Mouse (Mus musculus): ENCODE results near the gene Hoxc8. TPM values are rescaled to one million over a fixed set of nuclear protein-coding genes. Genes with fewer than 3 reads are reported as not detected.

Hoxc8 gene
- polyA plus RNA-seq, 1 experiment from 2014 or later = not detected

DNA sequence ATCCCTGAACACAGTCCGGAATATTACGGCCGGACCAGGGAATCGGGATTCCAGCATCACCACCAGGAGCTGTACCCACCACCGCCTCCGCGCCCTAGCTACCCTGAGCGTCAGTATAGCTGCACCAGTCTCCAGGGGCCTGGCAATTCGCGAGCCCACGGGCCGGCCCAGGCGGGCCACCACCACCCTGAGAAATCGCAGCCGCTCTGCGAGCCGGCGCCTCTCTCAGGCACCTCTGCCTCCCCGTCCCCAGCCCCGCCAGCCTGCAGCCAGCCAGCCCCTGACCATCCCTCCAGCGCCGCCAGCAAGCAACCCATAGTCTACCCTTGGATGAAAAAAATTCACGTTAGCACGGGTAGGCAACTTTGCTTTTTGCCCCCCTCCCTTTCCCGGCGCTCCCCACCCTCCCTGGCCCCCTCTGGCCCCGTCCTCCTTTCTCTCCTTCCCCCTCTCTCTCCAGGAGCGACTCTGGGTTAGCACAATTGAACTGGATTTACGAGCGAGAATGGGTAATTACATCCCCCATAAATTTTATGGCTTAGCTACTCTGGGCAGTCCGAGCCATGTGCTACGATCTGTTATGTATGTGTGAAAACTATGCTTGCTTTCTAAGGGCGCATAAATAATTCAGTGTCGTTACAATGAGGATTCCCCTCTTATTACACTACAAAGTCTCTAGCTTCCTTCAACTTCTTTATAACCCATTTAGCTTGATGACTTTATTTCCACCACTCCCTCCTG, 44.6 kb downstream of the Hoxc8 start:
- H3K4me2 ChIP-seq (ENCODE audit: low read length) = peak overlapping the region; percentile 7; the same call in 1 of the 2 replicates
- no peak overlapping the region for H3K4me3 ChIP-seq (replicated peaks; ENCODE audit: low read length)
- no peak overlapping the region for H3K9ac ChIP-seq (replicated peaks; ENCODE audit: low read depth, low read length)
- H3K9me3 ChIP-seq (ENCODE audit: control insufficient read depth, low read length) = no peaks in the 10 kb centered on the region
- no peaks in the 10 kb centered on the region for H3K36me3 ChIP-seq (ENCODE audit: control insufficient read depth, insufficient read depth)
- 1% methylated on average over 34 of the region's 34 CpGs for WGBS
- H3K27ac ChIP-seq (ENCODE audit: low read length) = no peak overlapping the region
- ATAC-seq = no peak
- no peaks in the 10 kb centered on the region for H3K4me1 ChIP-seq (replicated peaks; ENCODE audit: control insufficient read depth, insufficient read depth, low read length)
- peaks cover 93% of the 10 kb centered on the region for H3K27me3 ChIP-seq (replicated peaks; ENCODE audit: control insufficient read depth, insufficient read depth, low read length)

DNA sequence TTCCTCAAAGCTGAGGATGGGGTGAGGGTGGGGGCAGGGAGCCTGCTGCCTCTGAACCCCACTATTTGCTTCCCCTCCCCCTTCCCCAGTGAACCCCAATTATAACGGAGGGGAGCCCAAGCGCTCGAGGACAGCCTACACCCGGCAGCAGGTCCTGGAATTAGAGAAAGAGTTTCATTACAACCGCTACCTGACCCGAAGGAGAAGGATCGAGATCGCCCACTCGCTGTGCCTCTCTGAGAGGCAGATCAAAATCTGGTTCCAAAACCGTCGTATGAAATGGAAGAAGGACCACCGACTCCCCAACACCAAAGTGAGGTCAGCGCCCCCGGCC, 45.1 kb downstream of the Hoxc8 start:
- Histone ChIP-seq H3K4me3 (replicated peaks; ENCODE audit: low read length) (no peak overlapping the region), H3K27ac (ENCODE audit: low read length) (no peak overlapping the region), H3K27me3 (replicated peaks; ENCODE audit: control insufficient read depth, insufficient read depth, low read length) (peaks cover 93% of the 10 kb centered on the region)

DNA sequence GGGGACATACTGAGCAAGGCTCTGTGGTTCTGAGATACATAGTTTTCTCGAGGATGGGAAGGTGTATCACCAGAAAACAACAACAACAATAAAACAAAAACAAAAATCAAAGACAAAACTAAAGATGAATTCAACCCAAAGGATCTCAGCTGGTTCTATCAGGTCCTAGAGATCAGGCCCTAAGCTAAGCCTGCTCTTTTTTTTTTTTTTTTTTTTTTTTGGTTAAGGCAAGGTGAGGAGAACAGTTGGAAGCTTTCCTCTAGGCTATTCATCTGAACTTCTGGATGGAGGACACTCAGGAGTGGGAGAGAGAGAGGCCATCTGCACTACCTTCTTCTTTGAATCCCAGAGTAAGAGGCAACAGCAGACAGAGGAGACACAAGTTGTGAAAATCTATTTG, 47.2 kb downstream of the Hoxc8 start:
- Histone ChIP-seq H3K9ac (replicated peaks; ENCODE audit: low read depth, low read length) (no peak overlapping the region), H3K9me3 (ENCODE audit: control insufficient read depth, low read length) (no peaks in the 10 kb centered on the region; the same call in 1 of the 2 replicates), H3K27me3 (replicated peaks; ENCODE audit: control insufficient read depth, insufficient read depth, low read length) (peaks cover 95% of the 10 kb centered on the region), H3K4me3 (replicated peaks; ENCODE audit: low read length) (no peak overlapping the region), H3K27ac (ENCODE audit: low read length) (no peak overlapping the region), H3K36me3 (ENCODE audit: control insufficient read depth, insufficient read depth) (no peaks in the 10 kb centered on the region), H3K4me2 (ENCODE audit: low read length) (no peak overlapping the region), H3K4me1 (replicated peaks; ENCODE audit: control insufficient read depth, insufficient read depth, low read length) (no peaks in the 10 kb centered on the region)
- ATAC-seq = no peak
- 14% methylated on average over 1 of the region's 1 CpGs for WGBS

More for the DNA sequence above, 45.1 kb downstream of the Hoxc8 start:
- Histone ChIP-seq H3K9me3 (ENCODE audit: control insufficient read depth, low read length) (no peaks in the 10 kb centered on the region), H3K4me1 (replicated peaks; ENCODE audit: control insufficient read depth, insufficient read depth, low read length) (no peaks in the 10 kb centered on the region), H3K36me3 (ENCODE audit: control insufficient read depth, insufficient read depth) (no peaks in the 10 kb centered on the region), H3K4me2 (ENCODE audit: low read length) (no peak overlapping the region), H3K9ac (replicated peaks; ENCODE audit: low read depth, low read length) (no peak overlapping the region)
- WGBS = 2% methylated on average over 14 of the region's 14 CpGs
- no peak for ATAC-seq

DNA sequence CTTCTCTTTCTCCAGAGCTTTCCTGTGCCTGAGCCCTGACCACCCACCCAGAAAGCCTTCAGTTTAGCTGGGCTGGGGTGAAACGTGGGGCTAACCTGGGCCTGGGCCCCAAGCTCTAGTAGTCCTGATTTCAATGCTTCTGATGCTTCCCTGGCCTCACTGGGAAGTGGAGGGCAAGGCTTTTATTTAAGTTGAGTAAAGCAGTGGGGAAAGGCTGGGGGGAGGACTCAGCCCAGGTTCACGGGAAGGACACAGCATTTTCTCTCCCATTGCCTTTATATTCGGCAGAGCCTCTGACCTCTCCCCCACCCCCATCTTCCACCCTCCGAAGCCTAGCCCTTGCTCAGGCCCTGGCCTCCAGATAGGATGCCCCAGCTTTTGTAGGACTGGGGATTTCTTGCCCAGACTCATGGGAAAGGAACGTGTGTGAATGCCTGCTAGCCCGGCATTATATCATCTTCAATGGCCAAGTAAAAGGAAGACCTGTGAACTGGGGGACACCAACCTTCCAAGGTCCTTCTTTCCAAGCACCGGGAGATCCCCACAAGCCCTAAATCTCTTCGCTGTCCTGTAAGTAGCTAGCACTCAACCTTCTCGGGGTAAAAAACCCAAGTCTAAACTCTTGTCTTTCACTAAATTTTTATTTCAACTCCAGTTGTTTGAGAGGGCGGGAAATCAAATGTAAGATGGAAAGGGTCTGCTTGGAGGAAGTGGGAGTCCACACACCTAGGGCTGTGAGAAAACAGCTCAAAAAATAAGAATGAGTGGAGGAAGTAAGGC, 48.5 kb downstream of the Hoxc8 start:
- no peak overlapping the region for H3K4me2 ChIP-seq (ENCODE audit: low read length)
- no peak overlapping the region for H3K27ac ChIP-seq (ENCODE audit: low read length)
- no peaks in the 10 kb centered on the region for H3K36me3 ChIP-seq (ENCODE audit: control insufficient read depth, insufficient read depth)
- H3K27me3 ChIP-seq (replicated peaks; ENCODE audit: control insufficient read depth, insufficient read depth, low read length) = peaks cover 97% of the 10 kb centered on the region
- no peaks in the 10 kb centered on the region for H3K4me1 ChIP-seq (replicated peaks; ENCODE audit: control insufficient read depth, insufficient read depth, low read length)
- no peak overlapping the region for H3K9ac ChIP-seq (replicated peaks; ENCODE audit: low read depth, low read length)
- H3K4me3 ChIP-seq (replicated peaks; ENCODE audit: low read length) = no peak overlapping the region
- 5% methylated on average over 10 of the region's 10 CpGs for WGBS
- H3K9me3 ChIP-seq (ENCODE audit: control insufficient read depth, low read length) = no peaks in the 10 kb centered on the region; the same call in 1 of the 2 replicates
- no peak for ATAC-seq

DNA sequence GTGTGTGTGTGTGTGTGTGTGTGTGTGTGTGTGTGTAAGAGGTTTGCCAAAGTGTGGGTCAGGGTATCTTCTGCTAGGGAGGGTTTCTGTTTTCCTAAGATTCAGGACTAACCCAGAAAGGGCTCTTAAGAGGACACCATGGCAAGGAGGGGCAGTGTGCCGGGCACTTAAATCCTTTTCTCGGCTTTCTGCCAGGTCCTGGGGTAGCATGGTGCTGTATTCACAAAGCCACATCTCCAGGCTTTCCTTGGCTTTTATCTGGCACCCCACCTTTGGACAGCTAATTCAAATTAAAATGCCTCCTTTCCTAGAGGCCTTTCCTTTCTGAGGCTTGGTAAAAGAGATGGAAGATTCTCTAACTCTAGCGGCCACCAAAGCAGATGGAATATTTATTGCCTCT, 49.2 kb downstream of the Hoxc8 start:
- H3K4me2 ChIP-seq (ENCODE audit: low read length) = no peak overlapping the region

DNA sequence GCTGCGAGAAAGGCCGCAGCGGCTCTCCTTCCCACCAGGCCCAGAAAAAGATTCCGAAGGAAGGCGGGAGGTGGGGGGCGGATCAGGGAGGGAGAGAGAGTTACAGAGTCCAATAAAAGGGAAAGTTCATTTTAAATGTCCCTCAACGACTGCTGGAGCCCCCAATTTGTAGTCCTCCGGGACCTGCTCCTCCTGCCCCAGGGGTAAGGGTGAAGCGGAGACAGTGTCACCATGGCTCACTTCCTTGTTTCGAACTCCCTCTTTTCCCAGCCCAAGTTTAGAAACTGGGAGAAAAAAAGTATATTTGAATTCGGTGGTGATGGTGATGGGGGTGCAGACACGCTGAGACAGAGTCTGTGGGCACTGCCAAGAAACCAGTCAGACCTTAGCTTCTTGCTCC, 50.2 kb downstream of the Hoxc8 start:
- Histone ChIP-seq H3K9me3 (ENCODE audit: control insufficient read depth, low read length) (no peaks in the 10 kb centered on the region; the same call in 1 of the 2 replicates), H3K9ac (replicated peaks; ENCODE audit: low read depth, low read length) (no peak overlapping the region), H3K4me2 (ENCODE audit: low read length) (no peak overlapping the region), H3K4me3 (replicated peaks; ENCODE audit: low read length) (no peak overlapping the region), H3K27ac (ENCODE audit: low read length) (no peak overlapping the region), H3K36me3 (ENCODE audit: control insufficient read depth, insufficient read depth) (no peaks in the 10 kb centered on the region), H3K4me1 (replicated peaks; ENCODE audit: control insufficient read depth, insufficient read depth, low read length) (no peaks in the 10 kb centered on the region), H3K27me3 (replicated peaks; ENCODE audit: control insufficient read depth, insufficient read depth, low read length) (peaks cover 98% of the 10 kb centered on the region)
- 2% methylated on average over 12 of the region's 12 CpGs for WGBS
- ATAC-seq = no peak

More for the DNA sequence above, 49.2 kb downstream of the Hoxc8 start:
- H3K4me1 ChIP-seq (replicated peaks; ENCODE audit: control insufficient read depth, insufficient read depth, low read length) = no peaks in the 10 kb centered on the region
- 1% methylated on average over 3 of the region's 3 CpGs for WGBS
- H3K36me3 ChIP-seq (ENCODE audit: control insufficient read depth, insufficient read depth) = no peaks in the 10 kb centered on the region
- H3K27me3 ChIP-seq (replicated peaks; ENCODE audit: control insufficient read depth, insufficient read depth, low read length) = peaks cover 97% of the 10 kb centered on the region
- H3K27ac ChIP-seq (ENCODE audit: low read length) = no peak overlapping the region
- H3K9me3 ChIP-seq (ENCODE audit: control insufficient read depth, low read length) = no peaks in the 10 kb centered on the region; the same call in 1 of the 2 replicates
- H3K4me3 ChIP-seq (replicated peaks; ENCODE audit: low read length) = no peak overlapping the region
- ATAC-seq = no peak
- no peak overlapping the region for H3K9ac ChIP-seq (replicated peaks; ENCODE audit: low read depth, low read length)

DNA sequence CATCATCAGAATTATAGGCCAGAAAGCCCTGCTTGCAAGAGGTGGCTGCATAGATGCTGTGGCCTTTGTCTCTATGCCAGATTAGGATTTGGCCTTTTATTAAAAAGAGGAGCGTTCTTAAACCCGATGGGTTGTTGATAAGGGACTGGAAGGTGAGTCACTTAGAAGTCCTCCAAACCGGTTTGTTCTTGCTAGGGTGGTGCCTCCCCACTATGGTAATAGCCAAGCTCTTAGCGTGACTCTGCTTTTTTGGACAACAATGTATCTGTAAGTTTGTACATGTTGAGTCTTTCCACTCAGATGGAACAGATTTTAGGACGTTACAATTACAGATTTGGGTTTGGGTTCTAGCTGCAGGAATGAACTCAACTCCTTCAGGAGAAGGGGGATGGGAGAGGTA, 51.2 kb downstream of the Hoxc8 start:
- Histone ChIP-seq H3K4me3 (replicated peaks; ENCODE audit: low read length) (no peak overlapping the region), H3K9me3 (ENCODE audit: control insufficient read depth, low read length) (no peaks in the 10 kb centered on the region; the same call in 1 of the 2 replicates), H3K9ac (replicated peaks; ENCODE audit: low read depth, low read length) (no peak overlapping the region), H3K27me3 (replicated peaks; ENCODE audit: control insufficient read depth, insufficient read depth, low read length) (peaks cover 97% of the 10 kb centered on the region), H3K4me1 (replicated peaks; ENCODE audit: control insufficient read depth, insufficient read depth, low read length) (no peaks in the 10 kb centered on the region), H3K27ac (ENCODE audit: low read length) (no peak overlapping the region), H3K36me3 (ENCODE audit: control insufficient read depth, insufficient read depth) (no peaks in the 10 kb centered on the region), H3K4me2 (ENCODE audit: low read length) (no peak overlapping the region)
- WGBS = 8% methylated on average over 5 of the region's 5 CpGs
- ATAC-seq = no peak

DNA sequence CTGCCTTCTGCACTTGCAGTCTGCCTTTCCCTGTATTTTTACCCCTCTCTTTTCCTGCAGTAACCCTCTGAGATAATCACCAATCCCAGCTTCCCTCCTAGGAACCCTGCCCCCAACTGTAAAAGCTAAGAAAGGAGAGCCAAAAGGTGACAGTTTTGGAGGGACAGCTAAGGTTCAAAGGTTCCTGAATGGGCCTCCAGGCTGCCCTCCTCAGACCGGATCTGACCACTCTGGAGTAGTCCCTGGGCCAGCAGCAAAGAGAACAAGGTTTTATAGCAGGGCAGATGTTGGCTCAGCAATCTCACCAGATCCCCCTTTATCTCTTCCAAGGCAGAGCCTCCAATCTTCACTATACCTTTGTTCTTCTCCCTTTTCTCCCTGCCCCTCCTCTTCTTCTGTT, 51.8 kb downstream of the Hoxc8 start:
- no peak overlapping the region for H3K4me3 ChIP-seq (replicated peaks; ENCODE audit: low read length)

More for the DNA sequence above, 51.8 kb downstream of the Hoxc8 start:
- peaks cover 95% of the 10 kb centered on the region for H3K27me3 ChIP-seq (replicated peaks; ENCODE audit: control insufficient read depth, insufficient read depth, low read length)
- H3K4me1 ChIP-seq (replicated peaks; ENCODE audit: control insufficient read depth, insufficient read depth, low read length) = no peaks in the 10 kb centered on the region
- ATAC-seq = no peak
- no peak overlapping the region for H3K4me2 ChIP-seq (ENCODE audit: low read length)
- WGBS = 0% methylated on average over 1 of the region's 1 CpGs
- no peak overlapping the region for H3K9ac ChIP-seq (replicated peaks; ENCODE audit: low read depth, low read length)
- H3K9me3 ChIP-seq (ENCODE audit: control insufficient read depth, low read length) = no peaks in the 10 kb centered on the region; the same call in 1 of the 2 replicates
- no peaks in the 10 kb centered on the region for H3K36me3 ChIP-seq (ENCODE audit: control insufficient read depth, insufficient read depth)
- no peak overlapping the region for H3K27ac ChIP-seq (ENCODE audit: low read length)
